Mouse (Mus musculus) midbrain, embryonic 12.5 days (tissue): ENCODE measurements around the gene Egflam. TPM values are rescaled to one million over a fixed set of nuclear protein-coding genes. Genes with fewer than 3 reads are reported as not detected.

Experiments
- ATAC-seq: fragments of 200-750 bp; cut with Nextera tagmentation; 2 replicates; pipeline ENCODE4 v1.8.0; 2017; ENCODE audit warnings: low read depth, moderate TSS enrichment, moderate library complexity; ENCODE audit not compliant: low FRiP score
- H3K27ac ChIP-seq: fragments of 300-500 bp; sonication (generic); replicated peaks from 2 replicates; pipeline ENCODE4 v1.5.1; 2016; ENCODE audit warnings: mild to moderate bottlenecking
- H3K27me3 ChIP-seq: fragments of 300-500 bp; sonication (generic); 2 replicates; pipeline ENCODE4 v1.6.1; 2016; ENCODE audit warnings: mild to moderate bottlenecking
- H3K36me3 ChIP-seq: fragments of 300-500 bp; sonication (generic); 2 replicates; pipeline ENCODE4 v1.6.1; 2016
- H3K4me1 ChIP-seq: fragments of 300-500 bp; sonication (generic); 2 replicates; pipeline ENCODE4 v1.6.1; 2016
- H3K4me2 ChIP-seq: fragments of 300-500 bp; sonication (generic); replicated peaks from 2 replicates; pipeline ENCODE4 v1.6.1; 2016; ENCODE audit warnings: mild to moderate bottlenecking, moderate library complexity
- H3K4me3 ChIP-seq: fragments of 300-500 bp; sonication (generic); 2 replicates; pipeline ENCODE4 v1.5.1; 2016; ENCODE audit warnings: mild to moderate bottlenecking
- H3K9ac ChIP-seq: fragments of 300-500 bp; sonication (generic); replicated peaks from 2 replicates; pipeline ENCODE4 v1.6.1; 2016; ENCODE audit warnings: mild to moderate bottlenecking, moderate library complexity
- H3K9me3 ChIP-seq: fragments of 300-500 bp; sonication (generic); 2 replicates; pipeline ENCODE4 v1.6.1; 2016; ENCODE audit warnings: mild to moderate bottlenecking
- WGBS: fragments of 180-500 bp; shearing (Covaris S2); methylation state at CpG from one replicate; pipeline ENCODE4 v1.1.7; 2016; 5-methylcytosine and 5-hydroxymethylcytosine counted together
- polyA plus RNA-seq: library from polyadenylated mRNA; unstranded; fragments of >200 nt; fragmentation: Nextera tagmentation; extraction: Ambion mirVana; gene quantifications from 2 replicates; pipeline ENCODE4 v1.2.1, GENCODE M21; 2016

Gene Egflam
- polyA plus RNA-seq, 1 experiment from 2014 or later = 13.0 TPM

- H3K9me3 ChIP-seq = no peaks in the 10 kb centered on the region
- no peak overlapping the region for H3K27ac ChIP-seq
- H3K4me3 ChIP-seq = no peak overlapping the region
- H3K36me3 ChIP-seq = no peaks in the 10 kb centered on the region
- ATAC-seq = no peak
- H3K9ac ChIP-seq = no peak overlapping the region
- H3K4me1 ChIP-seq = no peaks in the 10 kb centered on the region
- WGBS = 78% methylated on average over 15 of the region's 15 CpGs
- H3K4me2 ChIP-seq = no peak overlapping the region
- H3K27me3 ChIP-seq = no peaks in the 10 kb centered on the region
Measured at GRCm38 (mm10) chr15:7242161-7242850, 155.9 kb downstream of the Egflam start.

- 64% methylated on average over 3 of the region's 3 CpGs for WGBS
- H3K36me3 ChIP-seq = no peaks in the 10 kb centered on the region
Measured at GRCm38 (mm10) chr15:7240950-7241349, 157.2 kb downstream of the Egflam start.

GRCm38 (mm10) chr15:7239904-7240303 lies 158.3 kb downstream of the Egflam start:
- Histone ChIP-seq H3K27ac (no peak overlapping the region), H3K4me3 (no peak overlapping the region), H3K4me1 (no peaks in the 10 kb centered on the region), H3K36me3 (no peaks in the 10 kb centered on the region), H3K27me3 (no peaks in the 10 kb centered on the region), H3K9ac (no peak overlapping the region), H3K4me2 (no peak overlapping the region), H3K9me3 (no peaks in the 10 kb centered on the region)
- WGBS = 81% methylated on average over 11 of the region's 11 CpGs
- no peak for ATAC-seq

More at GRCm38 (mm10) chr15:7240950-7241349, 157.2 kb downstream of the Egflam start:
- ATAC-seq = no peak
- no peaks in the 10 kb centered on the region for H3K27me3 ChIP-seq
- no peak overlapping the region for H3K4me3 ChIP-seq
- H3K4me1 ChIP-seq = no peaks in the 10 kb centered on the region
- no peaks in the 10 kb centered on the region for H3K9me3 ChIP-seq
- H3K9ac ChIP-seq = no peak overlapping the region
- no peak overlapping the region for H3K27ac ChIP-seq
- no peak overlapping the region for H3K4me2 ChIP-seq

GRCm38 (mm10) chr15:7233393-7234090 lies 164.7 kb downstream of the Egflam start:
- H3K9ac ChIP-seq = no peak overlapping the region
- H3K4me1 ChIP-seq = no peaks in the 10 kb centered on the region
- no peaks in the 10 kb centered on the region for H3K9me3 ChIP-seq
- no peak overlapping the region for H3K27ac ChIP-seq
- 90% methylated on average over 13 of the region's 13 CpGs for WGBS
- no peak overlapping the region for H3K4me3 ChIP-seq
- H3K4me2 ChIP-seq = no peak overlapping the region
- ATAC-seq = no peak
- H3K36me3 ChIP-seq = no peaks in the 10 kb centered on the region
- H3K27me3 ChIP-seq = no peaks in the 10 kb centered on the region

GRCm38 (mm10) chr15:7226225-7226624 lies 172.0 kb downstream of the Egflam start:
- Histone ChIP-seq H3K4me2 (no peak overlapping the region), H3K27ac (no peak overlapping the region), H3K36me3 (no peaks in the 10 kb centered on the region), H3K9ac (no peak overlapping the region), H3K4me3 (no peak overlapping the region), H3K9me3 (no peaks in the 10 kb centered on the region), H3K27me3 (no peaks in the 10 kb centered on the region), H3K4me1 (no peaks in the 10 kb centered on the region)
- ATAC-seq = peak; percentile 87
- WGBS = 4% methylated on average over 5 of the region's 5 CpGs

GRCm38 (mm10) chr15:7224151-7224775 lies 173.9 kb downstream of the Egflam start:
- ATAC-seq = no peak
- H3K4me2 ChIP-seq = no peak overlapping the region
- peaks cover 3% of the 10 kb centered on the region; the same call in 1 of the 2 replicates for H3K27me3 ChIP-seq
- H3K36me3 ChIP-seq = no peaks in the 10 kb centered on the region
- no peak overlapping the region for H3K27ac ChIP-seq
- H3K4me1 ChIP-seq = no peaks in the 10 kb centered on the region
- H3K4me3 ChIP-seq = no peak overlapping the region
- H3K9ac ChIP-seq = no peak overlapping the region
- no peaks in the 10 kb centered on the region for H3K9me3 ChIP-seq
- 82% methylated on average over 12 of the region's 12 CpGs for WGBS

GRCm38 (mm10) chr15:7222809-7223208 lies 175.4 kb downstream of the Egflam start:
- peaks cover 3% of the 10 kb centered on the region; the same call in 1 of the 2 replicates for H3K27me3 ChIP-seq
- ATAC-seq = no peak
- H3K9me3 ChIP-seq = no peaks in the 10 kb centered on the region
- no peaks in the 10 kb centered on the region for H3K36me3 ChIP-seq
- H3K27ac ChIP-seq = no peak overlapping the region
- H3K4me2 ChIP-seq = no peak overlapping the region
- H3K4me3 ChIP-seq = no peak overlapping the region
- WGBS = 49% methylated on average over 11 of the region's 11 CpGs
- H3K4me1 ChIP-seq = no peaks in the 10 kb centered on the region
- H3K9ac ChIP-seq = 0 out of 2 replicates have a peak overlapping the region, but pooled peaks have one; percentile 21

- Histone ChIP-seq H3K9ac (no peak overlapping the region), H3K4me2 (no peak overlapping the region), H3K36me3 (no peaks in the 10 kb centered on the region), H3K4me3 (no peak overlapping the region), H3K27me3 (peaks cover 3% of the 10 kb centered on the region; the same call in 1 of the 2 replicates), H3K4me1 (peaks cover 6% of the 10 kb centered on the region; the same call in 1 of the 2 replicates), H3K27ac (no peak overlapping the region), H3K9me3 (no peaks in the 10 kb centered on the region)
- 91% methylated on average over 6 of the region's 6 CpGs for WGBS
- no peak for ATAC-seq
Measured at GRCm38 (mm10) chr15:7217273-7217598, 181.0 kb downstream of the Egflam start.

GRCm38 (mm10) chr15:7216581-7217272 lies 181.5 kb downstream of the Egflam start:
- no peak for ATAC-seq
- no peak overlapping the region for H3K27ac ChIP-seq
- H3K27me3 ChIP-seq = peaks cover 3% of the 10 kb centered on the region; the same call in 1 of the 2 replicates
- WGBS = 85% methylated on average over 9 of the region's 9 CpGs
- no peak overlapping the region for H3K4me2 ChIP-seq
- no peaks in the 10 kb centered on the region for H3K9me3 ChIP-seq
- H3K36me3 ChIP-seq = no peaks in the 10 kb centered on the region
- peaks cover 6% of the 10 kb centered on the region; the same call in 1 of the 2 replicates for H3K4me1 ChIP-seq
- no peak overlapping the region for H3K9ac ChIP-seq
- no peak overlapping the region for H3K4me3 ChIP-seq

GRCm38 (mm10) chr15:7215845-7216244 lies 182.3 kb downstream of the Egflam start:
- no peak for ATAC-seq
- H3K9me3 ChIP-seq = no peaks in the 10 kb centered on the region
- H3K27me3 ChIP-seq = peaks cover 3% of the 10 kb centered on the region; the same call in 1 of the 2 replicates
- no peaks in the 10 kb centered on the region for H3K36me3 ChIP-seq
- peaks cover 6% of the 10 kb centered on the region; the same call in 1 of the 2 replicates for H3K4me1 ChIP-seq
- H3K4me2 ChIP-seq = no peak overlapping the region
- no peak overlapping the region for H3K9ac ChIP-seq
- H3K4me3 ChIP-seq = no peak overlapping the region
- no peak overlapping the region for H3K27ac ChIP-seq
- 96% methylated on average over 3 of the region's 3 CpGs for WGBS

- Histone ChIP-seq H3K4me3 (no peak overlapping the region), H3K27ac (no peak overlapping the region), H3K9ac (no peak overlapping the region), H3K4me1 (peaks cover 6% of the 10 kb centered on the region; the same call in 1 of the 2 replicates), H3K36me3 (no peaks in the 10 kb centered on the region), H3K27me3 (no peaks in the 10 kb centered on the region), H3K9me3 (no peaks in the 10 kb centered on the region), H3K4me2 (no peak overlapping the region)
- peak; percentile 65; the same call in 1 of the 2 replicates for ATAC-seq
- WGBS = 40% methylated on average over 1 of the region's 1 CpGs
Measured at GRCm38 (mm10) chr15:7213683-7214082, 184.5 kb downstream of the Egflam start.
